Mouse (Mus musculus): Measurements from ENCODE around the gene Znrf3. TPM values are rescaled to one million over a fixed set of nuclear protein-coding genes. Genes with fewer than 3 reads are reported as not detected.
A peak's percentile ranks its signal among the peaks of the same experiment; 100 is the strongest.

Znrf3 gene
- polyA plus RNA-seq, 1 experiment from 2014 or later = 5.4 TPM

- Histone ChIP-seq H3K36me3 (no peaks in the 10 kb centered on the region), H3K27me3 (replicated peaks) (no peaks in the 10 kb centered on the region), H3K27ac (no peak overlapping the region), H3K9ac (no peak overlapping the region), H3K4me2 (no peak overlapping the region), H3K9me3 (replicated peaks) (no peaks in the 10 kb centered on the region), H3K4me3 (no peak overlapping the region), H3K4me1 (peaks cover 31% of the 10 kb centered on the region)
- no peak for ATAC-seq
- WGBS (ENCODE audit: insufficient replicate concordance) = 79% methylated on average over 1 of the region's 1 CpGs
These were observed 9.2 kb downstream of the Znrf3 start for GRCm38 (mm10) chr11:5435493-5435892.

DNA sequence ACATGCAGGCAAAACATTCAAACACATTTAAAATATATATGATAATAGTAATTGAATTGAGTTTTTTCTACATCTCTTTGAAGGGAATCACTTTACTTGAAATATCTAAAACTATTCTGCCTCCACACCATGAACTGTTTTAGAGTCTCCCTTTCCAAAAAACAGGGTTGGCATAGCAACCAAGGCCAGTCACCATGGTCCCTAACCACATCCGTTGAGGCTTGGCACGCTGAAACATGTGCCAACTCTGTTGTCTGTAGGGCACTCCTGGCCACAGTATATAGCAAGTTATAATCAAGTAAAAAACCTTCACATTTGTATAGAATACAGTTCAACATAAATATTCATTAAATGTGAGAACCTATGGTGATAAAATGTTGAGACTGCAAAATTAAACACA, 12.3 kb downstream of the Znrf3 start:
- H3K4me1 ChIP-seq = peaks cover 43% of the 10 kb centered on the region
- H3K9me3 ChIP-seq (replicated peaks) = no peaks in the 10 kb centered on the region
- H3K27me3 ChIP-seq (replicated peaks) = no peaks in the 10 kb centered on the region
- H3K4me3 ChIP-seq = no peak overlapping the region
- no peak overlapping the region for H3K9ac ChIP-seq
- no peak overlapping the region for H3K4me2 ChIP-seq
- no peaks in the 10 kb centered on the region for H3K36me3 ChIP-seq
- WGBS (ENCODE audit: insufficient replicate concordance) = 80% methylated on average over 2 of the region's 2 CpGs
- H3K27ac ChIP-seq = no peak overlapping the region
- ATAC-seq = no peak

DNA sequence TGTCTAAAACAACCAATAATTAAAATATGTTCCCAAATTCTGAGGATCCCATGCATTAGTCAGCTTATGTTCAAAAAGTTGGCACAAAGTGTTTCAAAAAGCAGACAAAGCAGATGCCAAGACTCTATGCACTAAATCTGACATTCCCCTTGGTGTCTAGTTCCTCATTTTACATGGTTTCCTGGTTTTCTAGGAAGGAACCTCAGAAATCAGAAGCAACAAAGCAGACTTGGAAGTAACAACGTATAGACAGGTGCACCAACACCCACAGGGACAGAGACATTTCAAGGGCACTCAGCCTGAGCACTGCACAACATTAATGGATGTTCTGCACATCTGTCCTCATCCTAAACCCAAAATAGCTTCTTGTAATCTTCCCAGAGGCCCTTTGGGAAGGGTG, 13.8 kb downstream of the Znrf3 start:
- no peaks in the 10 kb centered on the region for H3K9me3 ChIP-seq (replicated peaks)
- no peaks in the 10 kb centered on the region for H3K27me3 ChIP-seq (replicated peaks)
- H3K9ac ChIP-seq = no peak overlapping the region
- H3K4me2 ChIP-seq = no peak overlapping the region
- no peak overlapping the region for H3K27ac ChIP-seq
- ATAC-seq = no peak
- peaks cover 40% of the 10 kb centered on the region for H3K4me1 ChIP-seq
- H3K4me3 ChIP-seq = no peak overlapping the region
- H3K36me3 ChIP-seq = no peaks in the 10 kb centered on the region
- 17% methylated on average over 1 of the region's 1 CpGs for WGBS (ENCODE audit: insufficient replicate concordance)

GRCm38 (mm10) chr11:5429396-5430190, 15.1 kb downstream of the Znrf3 start:
- ATAC-seq = no peak
- 64% methylated on average over 4 of the region's 4 CpGs for WGBS (ENCODE audit: insufficient replicate concordance)
- Histone ChIP-seq H3K9me3 (replicated peaks) (no peaks in the 10 kb centered on the region), H3K9ac (no peak overlapping the region), H3K27me3 (replicated peaks) (no peaks in the 10 kb centered on the region), H3K4me2 (no peak overlapping the region), H3K4me1 (peaks cover 46% of the 10 kb centered on the region), H3K36me3 (no peaks in the 10 kb centered on the region), H3K4me3 (no peak overlapping the region), H3K27ac (no peak overlapping the region)

DNA sequence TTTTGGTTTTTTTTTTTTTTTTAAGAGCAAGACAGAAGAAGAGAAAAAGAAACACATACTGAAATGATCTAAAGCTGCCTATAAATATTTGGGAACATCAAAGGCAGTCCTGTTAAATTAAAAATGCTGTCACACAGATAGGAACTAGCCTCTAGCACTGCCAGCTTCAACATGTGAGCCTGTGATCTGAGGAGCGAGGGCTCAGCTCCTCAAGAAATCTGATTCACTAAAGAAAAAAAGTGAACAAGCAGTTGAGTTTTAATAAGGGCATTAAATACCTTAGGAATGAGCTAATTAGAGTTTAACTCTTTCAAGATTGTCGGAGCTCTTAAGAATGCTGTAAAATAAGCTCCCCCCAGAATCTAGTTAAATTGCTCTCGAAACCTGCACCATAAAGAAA, 17.4 kb downstream of the Znrf3 start:
- no peaks in the 10 kb centered on the region for H3K36me3 ChIP-seq
- no peak overlapping the region for H3K4me2 ChIP-seq
- 79% methylated on average over 3 of the region's 3 CpGs for WGBS (ENCODE audit: insufficient replicate concordance)
- H3K4me1 ChIP-seq = peaks cover 62% of the 10 kb centered on the region
- no peak overlapping the region for H3K27ac ChIP-seq
- no peaks in the 10 kb centered on the region for H3K27me3 ChIP-seq (replicated peaks)
- H3K4me3 ChIP-seq = no peak overlapping the region
- H3K9ac ChIP-seq = no peak overlapping the region
- no peaks in the 10 kb centered on the region for H3K9me3 ChIP-seq (replicated peaks)
- ATAC-seq = no peak

DNA sequence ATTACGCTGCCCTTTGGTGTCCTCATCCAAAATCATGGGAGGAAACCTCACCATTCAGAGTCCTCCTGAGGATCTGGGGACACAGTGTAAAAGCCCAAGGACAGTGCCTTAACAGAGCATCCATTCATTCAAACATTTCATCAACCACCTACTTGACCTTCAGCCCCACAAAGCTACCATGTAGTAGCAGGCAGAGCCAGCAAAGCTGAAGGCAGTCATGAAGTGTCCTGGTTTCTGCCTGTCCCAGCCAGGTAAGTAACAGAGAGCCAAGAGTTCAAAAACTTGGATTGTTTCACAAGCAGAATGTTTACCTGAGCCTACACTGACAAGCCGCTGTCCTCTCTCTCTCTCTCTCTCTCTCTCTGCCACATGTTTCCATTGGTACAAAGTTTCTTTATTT, 18.3 kb downstream of the Znrf3 start:
- H3K4me2 ChIP-seq = no peak overlapping the region
- H3K4me1 ChIP-seq = peaks cover 62% of the 10 kb centered on the region
- no peak overlapping the region for H3K27ac ChIP-seq
- H3K9ac ChIP-seq = no peak overlapping the region
- H3K36me3 ChIP-seq = no peaks in the 10 kb centered on the region
- 92% methylated on average over 2 of the region's 2 CpGs for WGBS (ENCODE audit: insufficient replicate concordance)
- ATAC-seq = no peak
- H3K9me3 ChIP-seq (replicated peaks) = no peaks in the 10 kb centered on the region
- no peaks in the 10 kb centered on the region for H3K27me3 ChIP-seq (replicated peaks)
- H3K4me3 ChIP-seq = no peak overlapping the region

DNA sequence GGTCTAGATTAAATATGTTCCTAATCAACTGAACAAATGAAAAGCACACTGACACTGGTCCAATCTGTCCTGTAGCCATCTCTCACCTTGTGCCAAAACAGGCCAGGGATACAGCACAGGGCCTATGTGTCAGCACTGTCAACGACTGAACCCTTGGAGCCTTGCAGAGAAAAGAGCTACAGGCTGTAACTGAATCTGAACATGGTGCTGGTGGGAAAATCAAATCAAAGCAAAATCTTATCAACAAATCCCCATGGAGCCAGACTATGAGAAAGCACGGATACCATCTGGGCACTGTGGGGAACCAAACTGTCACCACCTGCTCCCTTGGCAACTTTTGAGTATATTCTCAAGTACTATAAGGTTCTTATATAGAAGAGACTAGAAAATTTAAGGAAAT, 19.5 kb downstream of the Znrf3 start:
- Histone ChIP-seq H3K4me1 (peaks cover 56% of the 10 kb centered on the region), H3K27me3 (replicated peaks) (no peaks in the 10 kb centered on the region), H3K4me2 (no peak overlapping the region), H3K36me3 (no peaks in the 10 kb centered on the region), H3K27ac (no peak overlapping the region), H3K9ac (no peak overlapping the region), H3K4me3 (no peak overlapping the region), H3K9me3 (replicated peaks) (no peaks in the 10 kb centered on the region)
- no peak for ATAC-seq
- 43% methylated on average over 2 of the region's 2 CpGs for WGBS (ENCODE audit: insufficient replicate concordance)

DNA sequence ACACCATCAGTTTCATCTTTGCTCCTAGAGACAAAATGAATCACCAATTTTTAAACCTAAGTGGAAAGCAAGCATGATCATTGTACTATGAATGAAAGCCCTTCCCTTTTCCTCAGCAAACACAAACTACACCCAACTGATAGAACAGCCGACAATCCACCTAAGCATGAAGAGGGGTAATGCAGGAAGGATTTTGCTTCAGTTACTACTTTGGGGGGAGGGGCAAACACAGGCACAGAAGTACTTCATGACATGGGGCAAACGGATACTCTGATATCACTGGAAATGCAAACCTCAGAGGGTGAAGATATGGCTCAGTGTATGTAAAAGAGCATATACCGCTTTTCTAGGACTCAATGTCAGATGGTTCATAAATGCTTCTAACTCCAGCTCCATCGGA, 20.5 kb downstream of the Znrf3 start:
- H3K4me1 ChIP-seq = peaks cover 47% of the 10 kb centered on the region
- H3K36me3 ChIP-seq = no peaks in the 10 kb centered on the region
- H3K9ac ChIP-seq = no peak overlapping the region
- H3K27ac ChIP-seq = no peak overlapping the region
- ATAC-seq = no peak
- H3K4me3 ChIP-seq = no peak overlapping the region
- WGBS (ENCODE audit: insufficient replicate concordance) = 50% methylated on average over 4 of the region's 4 CpGs
- no peaks in the 10 kb centered on the region for H3K27me3 ChIP-seq (replicated peaks)
- no peaks in the 10 kb centered on the region for H3K9me3 ChIP-seq (replicated peaks)
- no peak overlapping the region for H3K4me2 ChIP-seq

DNA sequence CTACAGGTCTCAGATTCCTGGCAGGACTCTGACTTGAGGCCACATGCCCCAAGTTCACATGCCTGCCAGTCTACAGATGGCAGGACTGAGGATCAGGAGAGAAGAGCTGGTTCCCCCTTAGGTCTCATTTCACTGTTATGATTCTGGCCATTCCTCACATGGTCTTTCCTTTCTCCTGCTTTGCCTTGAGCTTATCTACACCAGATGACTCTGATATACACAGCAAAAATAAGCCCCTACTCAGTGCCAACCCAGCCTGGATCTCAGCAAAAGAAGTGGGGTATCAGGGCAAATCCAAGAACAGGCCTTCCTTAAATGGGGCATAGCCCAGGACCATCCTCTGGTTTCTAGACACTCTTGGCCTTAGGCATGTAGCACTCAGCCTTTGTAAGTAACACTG, 21.6 kb downstream of the Znrf3 start:
- Histone ChIP-seq H3K27me3 (replicated peaks) (no peaks in the 10 kb centered on the region), H3K4me3 (no peak overlapping the region), H3K4me1 (peaks cover 43% of the 10 kb centered on the region), H3K36me3 (no peaks in the 10 kb centered on the region), H3K4me2 (no peak overlapping the region), H3K9ac (no peak overlapping the region), H3K9me3 (replicated peaks) (no peaks in the 10 kb centered on the region), H3K27ac (no peak overlapping the region)
- no peak for ATAC-seq

DNA sequence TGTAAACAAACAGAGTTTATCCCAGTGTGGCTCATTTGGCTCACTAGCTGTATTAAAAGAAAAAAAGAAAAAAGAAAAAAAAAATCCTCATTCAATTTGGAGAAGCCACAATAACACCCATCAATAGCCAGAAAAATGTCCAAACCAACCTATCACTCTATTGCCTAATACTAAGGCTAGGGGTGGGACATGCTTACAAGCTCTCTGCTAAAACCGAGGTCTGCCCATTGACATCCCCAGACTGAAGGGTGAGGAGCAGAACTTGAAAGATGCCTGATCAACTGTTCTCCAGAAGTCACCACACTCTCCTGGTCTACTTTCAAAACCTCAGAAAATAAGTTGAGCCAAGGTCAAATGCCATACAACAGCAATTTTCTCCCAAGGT, 22.4 kb downstream of the Znrf3 start:
- H3K4me1 ChIP-seq = peaks cover 43% of the 10 kb centered on the region
- 34% methylated on average over 1 of the region's 1 CpGs for WGBS (ENCODE audit: insufficient replicate concordance)
- H3K27me3 ChIP-seq (replicated peaks) = no peaks in the 10 kb centered on the region

DNA sequence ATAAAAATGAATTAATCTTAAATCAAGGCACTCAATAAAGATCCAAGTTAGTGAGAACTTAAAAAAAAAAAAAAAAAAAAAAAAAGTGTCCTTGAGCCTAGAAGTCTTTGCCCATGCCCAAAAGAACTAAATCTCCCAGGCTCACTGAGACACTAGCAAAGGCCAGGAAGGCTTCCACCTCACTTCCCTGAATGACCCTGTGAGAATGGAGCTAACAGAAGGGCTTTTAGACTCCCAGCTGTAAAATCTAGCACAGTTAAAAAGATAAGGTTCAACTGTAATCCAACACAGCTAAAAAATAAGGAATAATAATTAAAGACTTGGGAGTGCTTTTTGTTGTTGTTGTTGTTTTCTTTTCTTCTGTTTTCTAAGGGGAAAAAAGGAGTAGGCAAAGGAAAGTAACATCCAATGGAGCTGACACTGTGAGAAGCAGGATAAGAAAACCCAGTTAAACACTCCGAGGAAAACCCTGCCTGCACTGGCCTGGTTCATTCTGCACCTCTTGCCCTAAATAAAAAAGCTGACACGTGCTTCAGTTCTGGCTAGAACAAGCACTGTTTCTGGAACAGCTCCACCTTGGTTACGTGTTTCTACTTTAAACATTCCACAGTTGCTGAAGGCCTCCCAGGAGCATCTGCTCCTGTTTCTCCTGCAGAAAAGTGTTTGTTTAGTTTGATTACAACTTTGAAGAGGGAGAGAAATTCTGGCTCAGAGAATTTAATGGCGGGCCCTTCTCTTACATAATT, 23.0 kb downstream of the Znrf3 start:
- H3K4me2 ChIP-seq = no peak overlapping the region

More for the DNA sequence above, 22.4 kb downstream of the Znrf3 start:
- H3K4me3 ChIP-seq = no peak overlapping the region
- no peak for ATAC-seq
- no peak overlapping the region for H3K27ac ChIP-seq
- H3K36me3 ChIP-seq = no peaks in the 10 kb centered on the region
- no peak overlapping the region for H3K9ac ChIP-seq
- no peaks in the 10 kb centered on the region for H3K9me3 ChIP-seq (replicated peaks)
- H3K4me2 ChIP-seq = no peak overlapping the region

GRCm38 (mm10) chr11:5415617-5416338, 28.9 kb downstream of the Znrf3 start:
- no peaks in the 10 kb centered on the region for H3K36me3 ChIP-seq
- WGBS (ENCODE audit: insufficient replicate concordance) = 35% methylated on average over 6 of the region's 6 CpGs
- no peak overlapping the region for H3K4me2 ChIP-seq
- H3K9ac ChIP-seq = no peak overlapping the region
- H3K4me1 ChIP-seq = peaks cover 50% of the 10 kb centered on the region
- ATAC-seq = no peak
- no peaks in the 10 kb centered on the region for H3K9me3 ChIP-seq (replicated peaks)
- H3K27me3 ChIP-seq (replicated peaks) = no peaks in the 10 kb centered on the region
- H3K4me3 ChIP-seq = no peak overlapping the region
- peak overlapping the region; percentile 31; the same call in 1 of the 2 replicates for H3K27ac ChIP-seq

More for the DNA sequence above, 23.0 kb downstream of the Znrf3 start:
- Histone ChIP-seq H3K4me1 (peaks cover 49% of the 10 kb centered on the region), H3K36me3 (no peaks in the 10 kb centered on the region), H3K27ac (no peak overlapping the region), H3K9me3 (replicated peaks) (no peaks in the 10 kb centered on the region), H3K9ac (no peak overlapping the region), H3K4me3 (no peak overlapping the region), H3K27me3 (replicated peaks) (no peaks in the 10 kb centered on the region)
- ATAC-seq = no peak
- 52% methylated on average over 4 of the region's 4 CpGs for WGBS (ENCODE audit: insufficient replicate concordance)

All from liver, embryonic 12.5 days (tissue).